Mouse (Mus musculus) urinary bladder, adult 2 months (tissue): ENCODE measurements around the gene Apol6. TPM values are rescaled to one million over a fixed set of nuclear protein-coding genes. Genes with fewer than 3 reads are reported as not detected.

Source experiments
- DNase-seq: peaks from one replicate; pipeline ENCODE4 v3.0.0; 2022; ENCODE audit warnings: low spot score
- polyA plus RNA-seq: library from polyadenylated mRNA; depleted of rRNA; stranded (reverse); fragments of >200 nt; gene quantifications from 2 replicates; pipeline ENCODE4 v1.2.3, GENCODE M21; 2012; rRNA removed

The Apol6 gene
- 31.3 and 37.7 TPM in 2 replicates for polyA plus RNA-seq

DNA sequence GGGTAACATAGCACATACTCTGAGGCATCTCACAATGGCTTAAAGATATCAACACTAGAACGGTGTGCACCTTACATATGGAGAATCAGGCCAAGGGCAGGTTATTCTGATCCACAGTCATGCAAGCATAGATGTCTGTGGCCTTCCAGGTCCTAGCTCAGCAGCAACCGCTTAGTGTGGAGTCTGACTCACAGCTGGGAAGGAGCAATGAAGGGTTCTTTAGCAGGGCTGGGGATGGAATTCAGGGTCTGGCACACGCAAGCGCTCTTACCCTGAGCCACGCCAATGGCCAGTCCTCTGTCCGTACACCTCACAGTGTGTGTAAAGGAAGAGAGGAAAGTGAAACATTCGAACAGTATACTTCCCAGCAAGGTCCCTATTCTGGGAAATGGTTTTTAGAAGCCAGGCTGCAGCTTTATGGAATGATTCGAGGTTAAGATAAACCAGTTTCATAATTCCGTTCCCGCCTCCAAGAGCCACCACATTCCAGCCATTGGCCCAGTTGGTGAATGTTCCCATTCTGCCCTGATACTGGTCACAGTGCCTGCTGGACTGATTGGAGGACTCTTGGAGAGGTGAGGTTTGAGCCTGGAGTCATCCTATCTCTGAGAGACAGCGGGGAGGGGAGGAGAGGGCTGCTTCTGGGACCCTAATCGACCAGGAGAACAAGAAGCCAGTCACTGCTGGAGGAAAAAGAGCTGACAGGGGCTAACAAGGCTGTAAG is at the start of gene Apol6:
Apol6 (plus strand) TSS at position 133 of the 724 bp plus-strand sequence.
- DNase-seq, result no peak

DNA sequence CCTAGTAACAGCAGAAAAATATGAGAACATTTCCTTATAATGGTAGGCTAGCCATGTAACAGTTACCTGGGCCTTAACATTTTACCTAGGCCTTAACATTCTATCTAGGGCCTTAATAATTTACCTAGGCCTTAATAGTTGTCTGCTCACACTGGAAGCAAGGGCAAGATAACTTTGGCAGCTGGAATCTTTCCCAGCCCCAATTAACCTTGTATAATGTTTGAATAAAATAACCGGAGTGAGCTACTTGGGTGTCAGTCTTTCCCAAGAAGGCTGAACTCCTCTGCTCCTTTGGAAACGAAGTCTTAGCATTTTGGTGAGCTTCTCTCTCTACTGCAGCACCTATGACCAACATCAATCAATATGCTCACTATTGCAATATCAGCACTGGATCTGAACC is 46.5 kb upstream of the Apol6 start:
- no peak for DNase-seq

DNA sequence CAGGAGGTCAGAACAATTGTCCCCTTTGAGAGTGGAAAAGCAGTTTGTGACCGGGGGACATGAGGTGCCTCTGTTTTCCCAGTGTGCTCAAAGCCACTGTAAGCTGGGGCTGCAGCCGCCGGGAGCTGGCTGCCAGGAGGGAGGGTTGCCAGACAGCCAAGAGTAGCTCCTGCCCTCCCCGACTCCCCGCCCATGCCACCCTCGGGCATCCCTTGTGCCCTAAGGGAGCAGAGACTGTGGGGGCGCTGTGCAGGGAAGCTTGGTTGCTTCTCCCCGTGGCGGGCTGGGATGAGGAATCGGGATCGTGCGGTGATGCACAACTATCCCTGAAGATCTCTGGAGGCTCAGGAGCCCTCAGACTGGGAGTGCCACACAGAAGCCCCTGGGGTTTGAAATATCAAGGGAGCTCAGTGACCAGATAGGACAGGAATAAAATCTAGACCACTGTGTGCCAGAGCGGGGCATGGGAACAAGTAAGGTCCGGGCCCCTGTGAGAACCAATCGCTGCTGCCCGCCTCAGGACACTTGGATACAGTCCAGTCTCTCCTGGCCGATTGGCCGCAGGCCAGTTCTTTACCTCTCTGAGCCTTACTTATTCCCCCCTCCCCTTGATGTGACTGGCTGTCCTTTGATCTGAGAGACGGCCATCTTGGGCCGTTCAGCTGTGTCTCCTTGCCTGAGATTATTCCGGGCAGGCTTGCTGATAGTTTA is 45.5 kb upstream of the Apol6 start:
- DNase-seq, result no peak

DNA sequence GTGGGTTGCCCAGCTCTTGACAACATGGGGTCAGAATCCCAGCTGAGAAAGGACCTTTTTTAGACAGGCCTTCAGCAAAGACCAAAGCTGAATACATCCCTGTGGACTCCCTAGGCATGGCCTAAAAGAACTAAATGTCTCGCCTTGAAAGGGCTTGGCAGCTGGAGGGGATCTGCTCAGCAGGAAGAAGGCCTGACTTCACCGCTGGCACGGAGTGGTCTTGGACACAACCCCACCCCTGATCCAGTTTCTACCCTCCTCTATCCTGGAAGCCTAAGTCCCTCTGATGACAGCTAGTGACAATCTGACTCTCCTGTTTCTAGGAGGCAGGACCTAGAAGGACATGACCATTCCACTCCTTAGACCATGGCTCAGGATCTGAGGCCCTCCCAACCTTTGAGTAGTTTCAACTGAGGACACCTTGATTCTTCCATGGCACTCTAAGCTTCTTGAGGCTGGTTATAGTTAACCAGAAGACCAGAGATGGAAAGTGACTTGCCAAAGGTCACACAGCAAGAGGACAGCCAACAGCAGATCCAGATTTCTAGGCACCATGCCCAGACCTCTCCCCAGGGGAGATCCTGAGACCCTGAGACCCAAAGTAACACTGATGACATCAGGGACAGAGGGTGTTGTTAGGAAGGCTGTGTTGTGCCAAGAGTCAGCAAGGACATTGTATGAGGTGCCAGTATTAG is 41.2 kb upstream of the Apol6 start:
- no peak for DNase-seq

DNA sequence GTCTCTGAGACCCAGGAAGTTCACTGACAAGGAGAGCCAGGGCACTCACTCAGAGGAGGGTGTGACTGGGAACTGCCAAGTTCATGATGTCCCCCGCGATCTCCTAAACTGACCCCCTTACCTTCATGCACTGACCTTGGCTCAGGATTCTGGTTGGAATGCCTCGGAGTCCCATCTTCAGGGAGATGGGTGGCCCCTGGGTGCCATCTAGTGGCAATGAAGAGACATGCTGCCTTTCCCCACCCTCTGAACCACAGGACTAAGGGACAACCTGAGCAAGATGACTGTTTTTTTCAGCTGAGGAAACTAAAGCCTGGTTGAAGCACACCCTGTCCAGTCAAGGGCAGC is 40.7 kb upstream of the Apol6 start:
- no peak for DNase-seq

DNA sequence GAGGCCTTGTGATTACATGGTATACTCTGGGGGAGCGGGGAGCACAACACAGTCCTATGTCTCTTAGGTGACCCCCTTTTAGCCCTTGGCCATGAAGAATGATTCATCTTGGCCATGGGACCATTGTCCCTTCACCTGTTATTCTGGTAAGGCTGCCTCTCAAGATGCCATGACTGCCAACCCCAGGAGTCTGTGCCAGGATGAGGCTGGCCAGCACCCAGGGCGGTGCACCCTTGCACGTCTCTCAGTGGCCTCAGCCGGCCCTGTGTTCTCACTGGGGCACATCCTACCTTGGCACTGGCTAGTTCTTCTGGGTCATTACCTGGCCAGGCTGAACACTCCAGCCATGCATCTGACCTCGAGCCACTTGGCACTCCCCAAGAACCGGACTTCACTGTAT is 35.7 kb upstream of the Apol6 start:
- DNase-seq, result no peak

DNA sequence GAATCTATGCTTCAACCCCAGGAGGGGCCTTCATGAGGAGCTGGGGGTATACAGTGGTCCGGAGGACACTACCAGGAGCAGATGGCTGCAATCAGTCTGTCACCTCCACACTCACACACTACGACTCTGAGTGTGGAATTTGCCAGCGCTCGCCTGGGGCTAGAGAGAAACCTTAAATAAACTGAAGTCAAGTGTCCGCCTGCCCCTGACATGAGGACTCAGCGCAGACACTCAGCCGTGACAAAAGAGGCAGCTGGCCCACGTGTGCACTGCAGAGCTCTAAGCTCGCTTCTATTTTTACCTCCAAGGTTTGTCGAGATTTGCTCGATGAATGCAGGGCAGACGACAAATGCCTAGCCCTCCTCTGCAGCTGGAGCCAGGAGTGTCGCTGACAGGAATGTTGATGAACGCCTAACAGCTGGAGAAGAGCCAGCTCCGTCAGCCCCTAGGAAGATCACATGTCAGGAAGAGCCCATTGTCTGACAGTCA is 30.7 kb upstream of the Apol6 start:
- DNase-seq, result no peak

DNA sequence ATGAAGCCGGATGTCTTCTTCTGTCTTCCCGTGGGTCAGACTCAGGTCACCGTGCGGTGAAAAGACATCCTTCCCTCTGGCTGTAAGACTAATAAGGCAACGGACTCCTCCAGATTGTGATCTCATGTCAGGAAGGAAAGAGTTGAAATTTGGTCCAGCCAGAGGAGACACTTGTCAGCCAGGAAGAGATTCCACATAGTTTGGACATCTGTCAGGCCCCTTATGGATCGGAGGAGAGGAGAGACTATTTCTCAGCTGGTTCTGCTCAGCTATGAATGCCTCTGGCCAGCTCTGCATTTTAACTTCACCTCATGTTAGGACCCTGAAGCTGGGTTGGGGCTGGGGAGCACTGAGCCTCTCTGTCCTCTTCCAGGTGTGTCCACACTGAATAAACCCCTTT is 30.1 kb upstream of the Apol6 start:
- no peak for DNase-seq

DNA sequence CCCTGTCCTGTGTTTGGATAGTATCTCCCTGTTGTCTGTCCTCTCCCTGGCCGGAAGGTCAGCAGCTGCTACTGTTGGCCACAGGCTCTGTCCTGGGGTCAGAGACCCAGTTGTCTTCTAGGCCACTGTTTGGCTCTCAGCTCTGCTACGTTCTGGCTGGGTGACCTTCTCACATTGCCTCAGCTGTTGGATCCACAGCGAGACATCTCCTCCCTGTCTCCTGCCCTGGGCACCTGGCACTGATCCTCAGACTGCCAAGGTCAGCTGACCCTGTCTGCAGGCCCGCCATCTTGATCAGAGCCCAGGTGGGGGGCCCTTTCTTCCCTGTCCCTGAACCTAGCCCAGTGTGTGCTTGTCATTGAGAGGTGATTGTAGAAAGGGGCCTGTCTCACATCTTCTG is 29.5 kb upstream of the Apol6 start:
- DNase-seq, result no peak

DNA sequence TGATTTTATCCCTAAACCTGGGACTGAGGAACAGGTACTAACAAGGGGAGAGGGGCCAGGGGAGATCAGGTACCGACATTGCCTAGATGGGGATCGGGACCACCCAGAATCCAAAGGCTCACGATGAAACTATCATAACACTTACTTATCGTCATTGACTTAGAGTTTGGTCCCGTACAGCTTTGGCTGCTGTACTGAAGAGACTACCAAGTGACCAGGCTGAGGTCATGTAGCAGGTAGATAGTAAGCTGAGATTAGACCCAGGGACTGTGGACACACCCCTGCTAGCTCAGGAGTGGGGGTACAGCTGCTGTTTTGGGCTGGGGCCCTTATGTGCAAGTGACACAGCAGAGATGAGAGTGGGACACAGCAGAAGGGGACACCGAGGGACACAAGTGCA is 28.0 kb upstream of the Apol6 start:
- DNase-seq, result no peak

DNA sequence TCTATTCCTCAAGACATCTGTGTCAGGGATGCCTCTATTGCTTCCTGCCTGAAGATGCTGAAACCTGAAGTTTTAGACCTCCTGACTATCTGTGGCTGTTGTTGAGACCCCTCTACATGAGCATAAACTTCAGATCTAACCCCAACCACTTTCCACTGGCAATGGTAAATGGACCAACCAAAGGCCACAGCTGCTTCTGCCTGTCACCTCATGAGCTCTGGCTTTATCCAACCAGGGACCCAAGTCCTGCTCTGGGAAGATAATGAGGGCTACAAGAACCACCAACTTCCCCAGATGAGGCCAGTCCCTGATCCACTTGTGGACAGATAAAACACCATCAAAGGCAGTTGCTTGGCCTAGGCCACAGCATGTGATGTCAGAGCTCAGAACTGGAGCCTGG is 26.6 kb upstream of the Apol6 start:
- no peak for DNase-seq

DNA sequence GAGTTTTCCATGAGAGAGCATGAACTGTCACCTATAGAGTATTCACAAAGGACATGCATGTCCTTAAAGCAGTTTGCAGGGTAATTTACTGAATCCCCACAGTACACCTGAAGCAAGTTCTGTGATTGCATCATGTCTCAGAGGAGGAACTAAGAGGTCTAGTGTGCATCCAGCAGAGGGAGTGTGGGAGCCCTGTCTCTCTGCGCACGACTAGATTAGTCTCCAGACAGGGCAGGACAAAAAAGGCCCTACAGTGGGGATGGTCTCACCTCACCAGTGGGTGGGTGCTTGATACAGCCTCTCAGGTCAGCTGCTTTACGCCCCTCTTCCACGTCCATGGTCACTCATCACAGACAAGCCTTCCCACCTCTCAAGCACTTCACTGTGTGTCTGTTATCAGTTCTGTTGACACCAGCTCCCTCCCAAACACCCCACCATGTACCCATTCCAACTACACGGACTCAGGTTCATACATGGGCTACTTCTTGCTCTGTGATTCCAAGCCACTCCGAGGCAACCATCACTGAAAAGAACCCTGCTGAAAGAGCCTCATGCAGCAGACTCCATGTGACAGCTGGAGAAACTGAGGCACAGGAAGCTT is 25.7 kb upstream of the Apol6 start:
- DNase-seq, result no peak

DNA sequence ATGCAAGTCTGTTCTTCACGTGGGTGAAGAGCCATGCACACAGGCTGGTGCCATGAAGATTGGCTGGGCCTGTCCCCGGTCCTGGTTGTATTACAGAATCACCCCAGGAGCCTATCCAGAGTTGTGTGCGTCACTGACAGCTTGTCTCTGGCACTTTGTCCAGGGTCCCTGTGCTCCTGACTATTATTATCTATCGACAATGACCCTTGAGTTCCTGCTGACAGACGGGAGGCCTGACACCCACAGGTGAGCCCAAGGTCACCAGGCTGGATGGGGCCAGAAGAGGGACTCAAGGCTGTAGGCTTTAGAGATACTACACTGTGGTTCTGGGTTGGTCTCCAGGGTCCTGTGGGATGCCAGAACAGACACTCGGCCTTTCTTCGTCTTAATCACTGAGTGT is 25.0 kb upstream of the Apol6 start:
- DNase-seq, result no peak

DNA sequence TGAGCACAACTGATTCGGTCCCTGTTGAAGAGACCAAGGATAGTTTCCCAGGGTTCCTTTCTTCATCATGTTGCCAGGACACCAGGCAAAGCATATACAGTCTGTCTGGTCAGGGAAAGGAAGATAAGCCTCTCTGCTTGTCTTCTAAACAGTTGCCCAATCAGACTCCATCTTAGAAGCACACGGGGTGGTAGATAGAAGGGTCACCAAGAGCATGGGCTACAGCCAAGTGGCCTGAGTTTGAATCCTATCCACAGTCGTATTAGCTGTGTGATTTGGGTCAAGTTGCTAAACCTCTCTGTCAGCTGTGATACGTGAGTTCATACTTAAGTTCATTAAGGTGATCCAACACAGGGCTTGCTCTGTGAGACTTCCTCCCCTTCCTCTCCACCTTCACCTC is 24.4 kb upstream of the Apol6 start:
- no peak for DNase-seq

DNA sequence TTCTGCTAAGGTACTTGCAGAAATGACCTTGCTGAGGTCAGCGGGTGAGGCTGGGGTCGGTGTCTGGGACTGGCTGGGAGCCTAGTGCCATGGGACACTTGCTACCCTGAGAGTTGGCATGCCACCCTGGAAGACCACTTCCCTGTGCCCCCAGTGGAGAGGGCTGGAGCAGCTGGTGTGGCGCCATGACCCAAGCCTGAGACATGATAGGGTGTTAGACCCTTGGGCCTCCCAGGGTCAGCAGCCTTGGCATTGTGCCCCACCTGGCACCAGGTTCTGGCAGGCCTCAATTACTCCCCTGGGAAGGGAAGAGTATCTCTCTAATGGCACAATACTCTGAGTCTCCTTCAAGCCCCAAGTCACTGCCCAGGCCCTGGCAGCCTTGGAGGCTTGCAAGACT is 23.5 kb upstream of the Apol6 start:
- DNase-seq, result no peak

DNA sequence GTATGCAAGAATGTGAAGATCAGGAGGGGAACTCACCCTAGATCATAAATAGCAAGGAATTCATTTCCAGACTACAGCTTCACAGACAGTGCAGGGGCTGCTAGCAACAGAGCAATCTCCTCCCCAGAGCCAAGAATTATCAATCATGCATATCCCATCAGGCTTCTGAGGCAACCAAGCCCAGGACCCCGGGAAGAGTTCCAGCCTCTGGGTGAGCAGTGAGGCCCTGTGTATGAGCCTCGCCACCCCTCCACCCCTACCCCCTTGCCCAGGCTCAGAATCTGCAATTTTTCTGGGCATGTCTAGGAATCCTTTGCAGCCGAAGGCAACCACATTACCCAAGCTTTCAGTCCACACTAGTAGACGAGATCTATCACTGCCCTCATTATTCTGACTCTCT is 22.7 kb upstream of the Apol6 start:
- no peak for DNase-seq

DNA sequence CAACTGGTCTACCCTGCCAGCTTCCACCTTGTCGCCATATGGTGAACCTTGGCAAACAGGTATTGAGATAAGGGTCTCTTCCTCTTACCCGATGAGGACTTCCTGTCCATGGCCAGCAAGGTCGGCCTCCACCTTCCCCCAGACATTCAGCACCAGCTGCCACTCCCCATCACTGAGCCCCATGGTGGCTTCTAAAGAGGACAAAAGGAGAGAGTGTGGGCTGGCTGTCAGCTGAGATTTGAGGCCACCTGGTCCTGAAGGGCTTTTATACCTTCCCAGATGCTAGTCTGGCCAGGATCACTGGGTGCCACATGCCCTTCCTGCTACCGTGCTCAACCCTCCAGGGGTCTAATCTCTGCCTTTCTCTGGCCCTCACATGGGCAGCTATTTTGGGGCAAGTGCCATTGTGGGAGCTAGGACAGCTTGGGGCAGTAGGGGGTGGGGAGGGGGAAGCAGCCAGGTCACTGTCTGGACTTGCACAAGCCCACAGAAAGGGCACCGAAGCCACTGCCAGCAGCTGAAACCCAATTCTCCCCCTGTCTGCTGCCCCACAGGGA is 22.1 kb upstream of the Apol6 start:
- DNase-seq, result no peak

DNA sequence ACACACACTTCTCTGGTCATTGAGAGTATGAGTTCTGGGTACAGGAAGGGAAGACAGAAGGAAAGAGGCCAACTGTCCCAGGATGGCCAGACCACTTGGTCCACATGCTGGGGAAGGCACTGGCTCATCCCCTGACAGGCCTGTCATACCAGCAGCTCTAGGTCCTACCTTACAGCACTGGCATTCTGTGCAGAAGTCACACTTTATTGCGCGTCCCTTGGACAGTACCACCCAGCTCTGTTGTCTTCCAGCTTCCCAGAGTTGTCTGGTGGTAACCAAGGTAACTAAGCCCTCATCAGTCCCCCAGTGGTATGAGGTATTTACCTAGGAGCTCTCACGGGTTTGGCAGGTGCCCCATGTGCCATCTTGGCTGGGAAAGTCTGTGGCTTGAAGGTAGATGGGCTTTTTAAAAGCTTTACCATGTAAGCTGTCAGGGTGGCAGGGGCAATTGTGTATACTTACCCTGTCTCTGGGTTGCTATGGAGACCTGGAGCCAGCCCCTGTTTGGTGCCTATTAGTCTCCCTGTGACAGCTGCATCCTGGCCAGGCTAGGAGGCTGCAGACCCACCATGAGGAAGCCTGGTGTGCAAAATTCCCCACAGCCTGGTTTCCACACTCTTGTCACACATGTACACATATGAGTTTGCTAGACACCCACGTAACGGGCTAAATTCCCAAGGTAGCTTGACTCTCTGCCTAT is 18.5 kb upstream of the Apol6 start:
- DNase-seq, result no peak

DNA sequence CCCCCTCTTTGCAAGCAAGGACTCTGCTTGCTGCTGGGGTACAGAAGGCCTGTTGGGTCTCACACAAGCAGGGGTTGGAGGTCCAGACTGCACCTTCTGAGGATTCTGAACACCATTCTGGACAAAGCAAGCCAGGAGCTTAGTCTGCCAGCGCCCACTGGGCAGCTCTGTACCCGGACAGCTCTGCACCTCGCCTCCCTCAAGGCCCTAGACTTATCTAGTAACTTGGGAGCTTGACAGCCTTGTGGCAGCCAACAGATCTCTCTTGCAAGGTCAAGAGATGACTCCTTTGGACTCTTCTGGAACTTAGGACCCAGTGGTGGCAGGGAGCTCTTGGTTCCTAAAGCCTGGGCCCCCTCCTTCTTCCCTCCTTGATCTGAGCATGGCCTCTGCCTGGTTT is 17.4 kb upstream of the Apol6 start:
- DNase-seq, result no peak

DNA sequence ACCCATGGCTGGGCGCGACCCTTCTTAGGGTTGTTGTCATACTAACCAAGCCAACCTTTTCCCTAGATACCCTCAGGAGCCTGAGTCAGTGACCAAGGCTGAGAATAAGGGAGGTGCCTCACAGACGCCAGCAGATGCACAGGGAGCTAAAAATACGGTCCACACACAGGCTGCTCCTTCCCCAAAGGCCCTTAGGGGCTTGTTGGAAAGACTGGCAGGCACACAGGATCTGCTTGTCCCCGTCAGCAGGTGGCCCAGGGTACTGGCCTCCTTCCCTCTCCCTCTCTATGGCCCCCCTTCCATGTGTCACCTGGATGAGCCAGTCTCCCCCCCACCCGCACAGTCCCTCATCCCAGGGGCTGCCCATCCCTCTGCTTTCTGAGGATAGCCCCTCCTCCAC is 16.9 kb upstream of the Apol6 start:
- no peak for DNase-seq

DNA sequence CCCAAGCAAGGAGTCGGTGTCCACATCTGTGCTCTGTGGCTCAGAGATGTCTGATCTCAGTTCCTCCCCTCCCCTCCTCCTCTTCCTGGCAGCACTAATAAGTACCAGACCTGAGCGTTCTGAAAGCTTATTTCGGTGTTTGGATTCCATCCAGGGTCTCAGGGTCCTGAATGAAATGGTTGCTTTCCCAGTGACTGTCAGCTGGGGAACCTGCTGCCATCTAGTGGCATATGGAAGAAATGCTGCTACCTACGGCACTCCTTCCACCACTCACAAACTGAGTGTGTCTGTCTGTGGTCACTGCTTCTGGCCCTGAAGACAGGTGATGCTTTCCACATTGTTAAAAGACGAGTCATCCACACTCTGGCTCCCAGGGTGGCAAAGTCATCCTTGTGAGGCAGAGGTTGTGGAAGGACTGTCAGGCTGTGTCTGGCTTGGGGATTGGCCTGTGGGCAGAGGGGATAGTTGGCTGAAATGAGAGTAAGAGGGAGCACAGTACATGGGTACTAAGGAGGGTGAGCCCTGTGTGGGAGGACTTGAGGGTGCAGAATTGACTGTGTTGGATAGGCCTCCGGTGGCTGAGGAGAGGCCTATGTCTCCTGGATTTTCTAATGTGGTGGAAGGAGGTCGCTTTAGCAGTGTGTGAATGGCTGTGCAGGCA is 15.1 kb upstream of the Apol6 start:
- DNase-seq, result no peak
